In genomic region chr12:26295995-26296394, GRCm38 (mm10) we compare ENCODE assay signal across 8 mouse cellular contexts.
DNase-seq lines count a peak whose midpoint lies in the region; ATAC-seq lines count a peak whose summit lies in the region.
"Not testable (repeated sequence)": the region's sequence is repeated elsewhere in the genome, so short reads cannot be mapped to it uniquely, and the experiment has no call there.

No protein-coding gene starts in this region.

- not testable (repeated sequence) for H3K9ac ChIP-seq in embryonic facial prominence, embryonic 11.5 days (replicated peaks; ENCODE audit: low read length); hindbrain, embryonic 14.5 days

- H3K4me2 ChIP-seq in embryonic facial prominence, embryonic 11.5 days (ENCODE audit: low read depth, low read length); hindbrain, embryonic 14.5 days (replicated peaks): not testable (repeated sequence)

- H3K27me3 ChIP-seq in embryonic facial prominence, embryonic 11.5 days (ENCODE audit: control insufficient read depth, insufficient read depth, low read length); hindbrain, embryonic 14.5 days (ENCODE audit: control insufficient read depth, insufficient read depth, low read length): not testable (repeated sequence)

- not testable (repeated sequence) for H3K9me3 ChIP-seq in embryonic facial prominence, embryonic 11.5 days (replicated peaks; ENCODE audit: control insufficient read depth, low read length); hindbrain, embryonic 14.5 days (ENCODE audit: control insufficient read depth, low read length)

- H3K4me1 ChIP-seq in embryonic facial prominence, embryonic 11.5 days (ENCODE audit: control insufficient read depth, insufficient read depth, low read length); hindbrain, embryonic 14.5 days (replicated peaks; ENCODE audit: control insufficient read depth, insufficient read depth, low read length): not testable (repeated sequence)

- peak; percentile 25 for DNase-seq in 3T3-L1 (ENCODE audit: low read depth, low spot score)
- DNase-seq in NIH3T3 (ENCODE audit: low read depth) = peak; percentile 40
- peak; percentile 18 for DNase-seq in cerebellum, adult 8-10 months
- peak; percentile 51 for DNase-seq in embryonic facial prominence, embryonic 11.5 days (ENCODE audit: low spot score)
- peak; percentile 70 for DNase-seq in hindbrain, embryonic 14.5 days (ENCODE audit: low spot score)
- peak; percentile 18 for DNase-seq in left cerebral cortex, postnatal 4 days
- DNase-seq in testis, postnatal 10 days (ENCODE audit: low spot score) = peak; percentile 50

- not testable (repeated sequence) for ATAC-seq in embryonic facial prominence, embryonic 11.5 days (replicated peaks; ENCODE audit: insufficient number of reproducible peaks, low FRiP score, low TSS enrichment, low read depth); hindbrain, embryonic 14.5 days (ENCODE audit: low FRiP score)
- 0 out of 2 replicates have a peak, but pooled peaks have one; percentile 68 for ATAC-seq in megakaryocyte progenitor cell, adult 5-6 weeks (replicated peaks; ENCODE audit: poor library complexity)

- H3K36me3 ChIP-seq in embryonic facial prominence, embryonic 11.5 days (replicated peaks; ENCODE audit: control insufficient read depth, insufficient read depth, low read depth, low read length); hindbrain, embryonic 14.5 days (replicated peaks; ENCODE audit: control insufficient read depth, insufficient read depth): not testable (repeated sequence)

- 22% methylated on average over 1 of the region's 1 CpGs for WGBS in embryonic facial prominence, embryonic 11.5 days
- WGBS in hindbrain, embryonic 14.5 days = 11% methylated on average over 1 of the region's 1 CpGs

- not testable (repeated sequence) for H3K27ac ChIP-seq in embryonic facial prominence, embryonic 11.5 days (replicated peaks; ENCODE audit: low read depth, low read length); hindbrain, embryonic 14.5 days

- not testable (repeated sequence) for H3K4me3 ChIP-seq in embryonic facial prominence, embryonic 11.5 days (ENCODE audit: low read depth, low read length); hindbrain, embryonic 14.5 days (replicated peaks; ENCODE audit: low read length)

- intact Hi-C loops in left cerebral cortex, postnatal 4 days (cut with DNase I) = loop anchor here (10.0 kb wide), 1 partner anchor 1261 kb away; no protein-coding TSS in a partner anchor

Comparison
In these comparisons a context has a peak if more than half of its experiments do, and no peak if none do; other contexts are left out.
1. DNase-seq: peak in every context shown above with its lines; median percentile 70 in hindbrain, embryonic 14.5 days; 51 in embryonic facial prominence, embryonic 11.5 days; 50 in testis, postnatal 10 days; 40 in NIH3T3; 25 in 3T3-L1; 18 in cerebellum, adult 8-10 months; 18 in left cerebral cortex, postnatal 4 days.